Mouse (Mus musculus) MEL (cell line): ENCODE measurements around the gene Tbc1d17.

Experiments
- EP300 ChIP-seq, 2 experiments: IDR thresholded peaks; 2 replicates each; pipeline ENCODE4 v1.6.1; 2011; ENCODE audit warnings: improper control_type of control experiment in 2 of 2, low read length in 2 of 2, low read depth in 1 of 2, mild to moderate bottlenecking in 1 of 2
- ETS1 ChIP-seq: IDR thresholded peaks from 2 replicates; pipeline ENCODE4 v1.6.1; 2012; ENCODE audit warnings: low read depth, mild to moderate bottlenecking, inconsistent platforms, low read length, improper control_type of control experiment, moderate library complexity
- POLR2AphosphoS2 ChIP-seq: IDR thresholded peaks from 2 replicates; pipeline ENCODE4 v1.6.1; 2011; ENCODE audit warnings: low read length, improper control_type of control experiment
- ZC3H11A ChIP-seq: IDR thresholded peaks from 2 replicates; pipeline ENCODE4 v1.6.1; 2012; ENCODE audit warnings: low read depth, mild to moderate bottlenecking, inconsistent platforms, low read length, improper control_type of control experiment

- TF ChIP-seq EP300 (IDR thresholded peaks at IDR 0.05; ENCODE audit: low read depth in 1 of 2, low read length in 2 of 2), result no peak
- no peak for TF ChIP-seq ETS1
- no peak for TF ChIP-seq ZC3H11A
- TF ChIP-seq POLR2AphosphoS2, result no peak
These were observed 45.3 kb upstream of the Tbc1d17 start for GRCm38 (mm10) chr7:44894175-44894574.
